8 mouse cellular contexts compared by ENCODE assay signal in the genomic region with DNA sequence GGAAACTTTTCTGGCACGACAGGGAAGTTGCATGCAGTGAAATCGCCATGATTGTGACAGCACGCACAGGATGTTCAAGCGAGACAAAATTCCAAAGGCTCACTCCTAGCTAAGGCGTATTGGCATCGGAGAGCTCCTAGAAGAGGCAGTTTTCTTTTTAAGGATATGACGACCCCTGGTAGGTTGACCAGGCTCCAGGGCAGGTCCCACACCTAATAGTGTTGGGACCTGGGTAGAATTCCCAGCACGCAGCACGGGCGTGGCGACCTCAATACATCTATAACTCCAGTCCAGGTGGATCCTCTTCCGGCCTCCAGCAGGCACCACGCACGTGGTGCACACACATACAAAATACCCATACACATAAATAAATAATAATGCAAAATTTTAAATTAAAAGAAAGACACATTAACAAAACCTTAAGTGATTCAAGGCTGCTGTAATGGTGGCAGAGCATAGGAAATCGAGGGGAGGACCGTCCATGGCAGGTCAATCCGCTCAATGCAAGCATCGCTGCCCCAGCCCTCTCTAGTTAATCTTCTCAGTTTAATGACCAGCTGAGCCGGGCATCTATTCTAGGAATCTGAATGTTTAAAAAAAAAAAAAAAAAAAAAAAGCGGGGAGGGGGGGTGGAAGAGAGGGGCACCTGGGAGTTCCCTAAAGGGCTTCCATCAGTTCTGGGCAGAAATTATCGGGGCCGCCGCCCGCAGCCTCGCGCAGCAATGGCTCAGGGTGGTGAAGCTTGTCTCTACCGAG. TPM values are rescaled to one million over a fixed set of nuclear protein-coding genes. Genes with fewer than 3 reads are reported as not detected.
A peak's percentile ranks its signal among the peaks of the same experiment; 100 is the strongest.
DNase-seq lines count a peak whose midpoint lies in the region; ATAC-seq and TF ChIP-seq lines count a peak whose summit lies in the region.

No protein-coding gene starts in this region.

- peaks cover 15% of the 10 kb centered on the region for H3K4me1 ChIP-seq in heart, embryonic 10.5 days
- H3K4me1 ChIP-seq in forebrain, embryonic 10.5 days, result peaks cover 17% of the 10 kb centered on the region
- H3K4me1 ChIP-seq in limb, embryonic 13.5 days, result peaks cover 20% of the 10 kb centered on the region
- peaks cover 3% of the 10 kb centered on the region; the same call in 1 of the 2 replicates for H3K4me1 ChIP-seq in stomach, postnatal 0 days (replicated peaks; ENCODE audit: control insufficient read depth, insufficient read depth)

- no peaks in the 10 kb centered on the region for H3K27me3 ChIP-seq in heart, embryonic 10.5 days (ENCODE audit: insufficient read depth, poor library complexity, severe bottlenecking)
- H3K27me3 ChIP-seq in forebrain, embryonic 10.5 days (ENCODE audit: poor library complexity, severe bottlenecking), result no peaks in the 10 kb centered on the region
- no peaks in the 10 kb centered on the region for H3K27me3 ChIP-seq in limb, embryonic 13.5 days
- no peaks in the 10 kb centered on the region for H3K27me3 ChIP-seq in stomach, postnatal 0 days (ENCODE audit: control insufficient read depth, insufficient read depth, low read length)

- TF ChIP-seq CTCF in stomach, postnatal 0 days (IDR thresholded peaks at IDR 0.05; ENCODE audit: low read depth), result no peak

- DNase-seq in heart, embryonic 10.5 days (ENCODE audit: low spot score), result no peak
- DNase-seq in heart, postnatal 14 days, result no peak
- DNase-seq in CD4-positive helper T cell, adult 2 months (ENCODE audit: low read depth, low spot score), result peak; percentile 18
- no peak for DNase-seq in forebrain, embryonic 10.5 days (ENCODE audit: extremely low spot score, low spot score)
- no peak for DNase-seq in stomach, postnatal 0 days (ENCODE audit: low spot score)
- DNase-seq in gastrocnemius, postnatal 4 days (ENCODE audit: low spot score in 2 of 2), result no peak
- no peak for DNase-seq in layer of hippocampus, adult 9-11 months

- peak overlapping the region; percentile 73 for H3K4me2 ChIP-seq in limb, embryonic 13.5 days (replicated peaks)
- peak overlapping the region; percentile 82 for H3K4me2 ChIP-seq in stomach, postnatal 0 days (replicated peaks; ENCODE audit: low read depth)

- intact Hi-C loops in heart, postnatal 14 days (cut with DNase I), result loop anchor here (5.0 to 10.0 kb wide), 3 partner anchors 49 to 259 kb away; a partner anchor contains a TSS

- no peak for TF ChIP-seq EP300 in stomach, postnatal 0 days (optimal IDR thresholded peaks at IDR 0.05)

- no peaks in the 10 kb centered on the region for H3K9me3 ChIP-seq in heart, embryonic 10.5 days
- H3K9me3 ChIP-seq in forebrain, embryonic 10.5 days, result no peaks in the 10 kb centered on the region
- no peaks in the 10 kb centered on the region for H3K9me3 ChIP-seq in limb, embryonic 13.5 days
- no peaks in the 10 kb centered on the region for H3K9me3 ChIP-seq in stomach, postnatal 0 days (ENCODE audit: control insufficient read depth, low read length)

- peak overlapping the region; percentile 91 for H3K27ac ChIP-seq in heart, embryonic 10.5 days
- peak overlapping the region; percentile 85 for H3K27ac ChIP-seq in forebrain, embryonic 10.5 days
- H3K27ac ChIP-seq in limb, embryonic 13.5 days, result no peak overlapping the region
- H3K27ac ChIP-seq in stomach, postnatal 0 days (replicated peaks), result no peak overlapping the region

- peak overlapping the region; percentile 78 for H3K9ac ChIP-seq in limb, embryonic 13.5 days
- H3K9ac ChIP-seq in stomach, postnatal 0 days (ENCODE audit: low read length), result peak overlapping the region; percentile 72

- 29% methylated on average over 26 of the region's 27 CpGs for WGBS in heart, embryonic 10.5 days
- 30% methylated on average over 26 of the region's 27 CpGs for WGBS in forebrain, embryonic 10.5 days
- 31% methylated on average over 26 of the region's 27 CpGs for WGBS in limb, embryonic 13.5 days
- WGBS in stomach, postnatal 0 days, result 29% methylated on average over 26 of the region's 27 CpGs

- peak overlapping the region; percentile 70 for H3K4me3 ChIP-seq in heart, embryonic 10.5 days
- H3K4me3 ChIP-seq in forebrain, embryonic 10.5 days, result peak overlapping the region; percentile 66
- peak overlapping the region; percentile 71 for H3K4me3 ChIP-seq in limb, embryonic 13.5 days
- peak overlapping the region; percentile 72 for H3K4me3 ChIP-seq in stomach, postnatal 0 days (ENCODE audit: low read depth, low read length)

- H3K36me3 ChIP-seq in heart, embryonic 10.5 days, result peaks cover 22% of the 10 kb centered on the region
- peaks cover 16% of the 10 kb centered on the region for H3K36me3 ChIP-seq in forebrain, embryonic 10.5 days (replicated peaks)
- peaks cover 22% of the 10 kb centered on the region for H3K36me3 ChIP-seq in limb, embryonic 13.5 days
- H3K36me3 ChIP-seq in stomach, postnatal 0 days (ENCODE audit: control insufficient read depth, insufficient read depth, low read length), result peaks cover 3% of the 10 kb centered on the region; the same call in 1 of the 2 replicates

- no peak for ATAC-seq in limb, embryonic 13.5 days (ENCODE audit: low FRiP score, low read depth)
- ATAC-seq in stomach, postnatal 0 days (ENCODE audit: low FRiP score, low TSS enrichment), result no peak

RNA-seq across cellular contexts. Expression of a gene that starts 0.5 kb away (rescaled TPM):
- polyA plus RNA-seq in heart, embryonic 10.5 days (2016; fragmentation: Nextera tagmentation; extraction: Ambion mirVana), result 39.9 and 60.4 TPM in 2 replicates
- 100 to 1,000 TPM; 128 to 133 TPM for total RNA-seq in heart, postnatal 14 days (2021)
- polyA plus RNA-seq in forebrain, embryonic 10.5 days (2016; fragmentation: Nextera tagmentation; extraction: Ambion mirVana), result 29.0 and 29.7 TPM in 2 replicates
- polyA plus RNA-seq in limb, embryonic 13.5 days (2015; fragmentation: Nextera tagmentation; extraction: Ambion mirVana), result 40.1 and 40.8 TPM in 2 replicates
- polyA plus RNA-seq in stomach, postnatal 0 days (2015; fragmentation: Nextera tagmentation; extraction: Ambion mirVana), result 79.7 and 91.0 TPM in 2 replicates
- 10 to 100 TPM; 36.3 to 39.2 TPM for total RNA-seq in gastrocnemius, postnatal 4 days (2021)

RNA-seq across cellular contexts. Expression of a gene that starts 27.8 kb away (rescaled TPM):
- 68.6 and 70.6 TPM in 2 replicates for polyA plus RNA-seq in heart, embryonic 10.5 days (2016; fragmentation: Nextera tagmentation; extraction: Ambion mirVana)
- 10 to 100 TPM; 80.5 to 86.5 TPM for total RNA-seq in heart, postnatal 14 days (2021)
- polyA plus RNA-seq in forebrain, embryonic 10.5 days (2016; fragmentation: Nextera tagmentation; extraction: Ambion mirVana), result 105 and 106 TPM in 2 replicates
- 51.1 and 58.3 TPM in 2 replicates for polyA plus RNA-seq in limb, embryonic 13.5 days (2015; fragmentation: Nextera tagmentation; extraction: Ambion mirVana)
- 16.6 and 18.5 TPM in 2 replicates for polyA plus RNA-seq in stomach, postnatal 0 days (2015; fragmentation: Nextera tagmentation; extraction: Ambion mirVana)
- total RNA-seq in gastrocnemius, postnatal 4 days (2021), result 10 to 100 TPM; 15.0 to 16.6 TPM

RNA-seq across cellular contexts. Expression of a gene that starts 46.3 kb away (rescaled TPM):
- polyA plus RNA-seq in heart, embryonic 10.5 days (2016; fragmentation: Nextera tagmentation; extraction: Ambion mirVana), result 0.43 and 7.4 TPM in 2 replicates
- under 1 TPM in 1 of 2 experiments, not detected in 1; 0.48 TPM for total RNA-seq in heart, postnatal 14 days (2021)
- polyA plus RNA-seq in forebrain, embryonic 10.5 days (2016; fragmentation: Nextera tagmentation; extraction: Ambion mirVana), result 0.33 TPM in 1 of 2 replicates, not detected in the other
- 0.37 and 1.00 TPM in 2 replicates for polyA plus RNA-seq in limb, embryonic 13.5 days (2015; fragmentation: Nextera tagmentation; extraction: Ambion mirVana)
- polyA plus RNA-seq in stomach, postnatal 0 days (2015; fragmentation: Nextera tagmentation; extraction: Ambion mirVana), result 2.7 and 5.4 TPM in 2 replicates
- 1 to 10 TPM in 1 of 2 experiments, under 1 TPM in 1; 0.66 to 9.8 TPM for total RNA-seq in gastrocnemius, postnatal 4 days (2021)

Comparison
In these comparisons a context has a peak if more than half of its experiments do, and no peak if none do; other contexts are left out.
1. H3K27ac ChIP-seq: peak in heart, embryonic 10.5 days (single experiment) and forebrain, embryonic 10.5 days (single experiment); none in limb, embryonic 13.5 days (single experiment) and stomach, postnatal 0 days (single experiment).
2. Peak in every context shown above with its lines, with median percentiles within 50 percentile points of each other: H3K4me3 ChIP-seq.